Mouse (Mus musculus) erythroblast, embryonic 14.5 days (primary cell): ENCODE measurements around the gene Slc45a3.

ENCODE experiments used
- GATA1 ChIP-seq: IDR thresholded peaks from 2 replicates; pipeline ENCODE4 v1.6.1; 2012; ENCODE audit warnings: low read length, inconsistent platforms, mixed read lengths
- TAL1 ChIP-seq: IDR thresholded peaks from 3 replicates; pipeline ENCODE4 v1.6.1; 2012; ENCODE audit warnings: low read length, inconsistent platforms, mixed read lengths

GRCm38 (mm10) chr1:131965818-131966217 is 3.1 kb downstream of the Slc45a3 start:
- TF ChIP-seq TAL1 = no peak
- no peak for TF ChIP-seq GATA1
